Mouse (Mus musculus): ENCODE results near the gene Ovgp1.
A peak's percentile ranks its signal among the peaks of the same experiment; 100 is the strongest.
"Not testable (repeated sequence)": the region's sequence is repeated elsewhere in the genome, so short reads cannot be mapped to it uniquely, and the experiment has no call there.

Gene Ovgp1

GRCm38 (mm10) chr3:106000707-106001375, 27.3 kb downstream of the Ovgp1 start:
- no peak for DNase-seq

GRCm38 (mm10) chr3:106001416-106002370, 28.2 kb downstream of the Ovgp1 start:
- no peak for DNase-seq

DNA sequence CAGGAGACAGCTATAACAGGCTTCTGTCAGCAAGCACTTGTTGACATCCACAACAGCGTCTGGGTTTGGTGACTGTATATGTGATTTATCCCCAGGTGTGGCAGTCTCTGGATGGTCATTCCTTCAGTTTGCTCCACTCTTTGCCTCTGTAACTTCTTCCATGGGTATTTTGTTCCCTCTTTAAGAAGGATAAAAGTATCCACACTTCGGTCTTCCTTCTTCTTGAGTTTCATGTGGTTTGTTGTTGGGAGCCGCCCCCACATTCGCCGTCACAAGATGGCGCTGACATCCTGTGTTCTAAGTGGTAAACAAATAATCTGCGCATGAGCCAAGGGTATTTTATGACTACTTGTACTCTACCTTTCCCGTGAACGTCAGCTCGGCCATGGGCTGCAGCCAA, 29.8 kb downstream of the Ovgp1 start:
- not testable (repeated sequence) for DNase-seq

DNA sequence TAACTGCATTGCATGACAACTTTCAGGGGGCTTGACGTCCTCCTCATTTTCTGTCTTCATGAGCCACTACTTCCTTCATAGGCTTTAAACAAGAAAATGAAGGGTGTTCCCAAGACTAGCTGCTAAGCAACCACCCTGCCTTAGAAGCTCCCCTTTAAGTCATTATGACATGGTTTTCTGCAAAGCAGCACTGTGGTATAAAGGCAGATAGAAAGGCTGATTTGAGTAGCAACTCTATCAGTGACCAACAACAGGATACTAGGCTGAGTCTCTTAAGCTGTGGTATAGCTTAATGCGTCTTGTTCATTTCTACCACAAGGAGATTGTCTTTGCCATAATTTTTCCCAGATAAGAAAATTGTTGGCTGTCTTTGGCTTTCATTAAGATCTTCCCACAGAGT, 41.0 kb downstream of the Ovgp1 start, which contains the start of gene Pifo:
TSS of gene Pifo (minus strand) at position 101 of the 400 bp plus-strand sequence.
- no peak for DNase-seq

DNA sequence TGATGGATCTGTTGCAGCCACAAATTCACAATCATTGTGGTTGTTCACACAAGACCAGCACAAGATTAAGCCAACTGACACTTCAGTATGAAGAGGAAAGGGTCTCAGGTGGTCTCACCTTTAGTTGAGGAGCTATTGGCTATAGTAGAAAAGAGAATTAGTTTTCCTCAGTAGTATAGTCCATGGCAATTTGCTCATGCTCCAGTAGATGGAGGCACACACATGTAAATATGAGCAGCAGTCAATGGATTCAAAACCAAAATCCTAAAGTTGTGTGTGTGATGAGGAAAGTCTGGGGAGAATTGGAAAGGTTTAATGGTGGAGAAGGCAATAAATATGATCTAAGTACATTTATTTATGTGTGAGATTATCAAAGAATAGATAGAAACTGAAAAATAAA, 48.3 kb downstream of the Ovgp1 start:
- peak; percentile 16 for DNase-seq

- no peak for DNase-seq
Observed at GRCm38 (mm10) chr3:106024135-106024534, 50.6 kb downstream of the Ovgp1 start.

DNA sequence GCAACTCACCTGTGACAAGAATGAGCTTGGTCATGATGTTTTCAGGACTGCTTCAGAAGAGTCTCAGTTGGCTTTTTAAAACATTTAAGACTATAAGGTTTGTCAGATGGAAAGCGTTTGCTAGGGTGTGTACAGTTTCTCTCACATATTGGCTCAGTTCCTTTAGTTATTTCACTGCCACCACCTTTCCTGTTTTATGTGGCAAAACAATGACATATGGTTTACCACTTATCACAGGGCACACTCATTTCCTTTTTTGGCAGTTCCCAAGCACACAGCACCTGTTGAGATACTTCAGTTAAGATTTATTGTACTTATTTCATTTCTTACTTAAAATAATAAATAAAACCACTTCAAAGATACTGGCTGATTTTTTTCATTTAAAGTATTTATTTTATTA, 59.3 kb downstream of the Ovgp1 start, which contains the start of gene Chil5:
TSS of gene Chil5 (minus strand) at position 34 of the 400 bp plus-strand sequence.
- DNase-seq = peak; percentile 25

All from cerebellum, adult 8-10 months (tissue).